Mouse (Mus musculus) heart, embryonic 12.5 days (tissue): ENCODE measurements around the gene Fam207a. TPM values are rescaled to one million over a fixed set of nuclear protein-coding genes. Genes with fewer than 3 reads are reported as not detected.
A peak's percentile ranks its signal among the peaks of the same experiment; 100 is the strongest.

Source experiments
- ATAC-seq: fragments of 200-750 bp; cut with Nextera tagmentation; 2 replicates; pipeline ENCODE4 v1.8.0; 2017; ENCODE audit warnings: moderate TSS enrichment, moderate library complexity; ENCODE audit not compliant: insufficient number of reproducible peaks, low FRiP score
- H3K27ac ChIP-seq: fragments of 300-500 bp; sonication (generic); 2 replicates; pipeline ENCODE4 v1.5.1; 2016; ENCODE audit warnings: mild to moderate bottlenecking, moderate library complexity; ENCODE audit not compliant: poor library complexity, severe bottlenecking
- H3K27me3 ChIP-seq: fragments of 300-500 bp; sonication (generic); replicated peaks from 2 replicates; pipeline ENCODE4 v1.6.1; 2016; ENCODE audit warnings: mild to moderate bottlenecking, moderate library complexity
- H3K36me3 ChIP-seq: fragments of 300-500 bp; sonication (generic); 2 replicates; pipeline ENCODE4 v1.6.1; 2016; ENCODE audit warnings: mild to moderate bottlenecking, moderate library complexity
- H3K4me1 ChIP-seq: fragments of 300-500 bp; sonication (generic); replicated peaks from 2 replicates; pipeline ENCODE4 v1.6.1; 2016; ENCODE audit warnings: mild to moderate bottlenecking
- H3K4me2 ChIP-seq: fragments of 300-500 bp; sonication (generic); 2 replicates; pipeline ENCODE4 v1.6.1; 2016; ENCODE audit warnings: mild to moderate bottlenecking, moderate library complexity
- H3K4me3 ChIP-seq: fragments of 300-500 bp; sonication (generic); 2 replicates; pipeline ENCODE4 v1.5.1; 2016; ENCODE audit warnings: mild to moderate bottlenecking
- H3K9ac ChIP-seq: fragments of 300-500 bp; sonication (generic); 2 replicates; pipeline ENCODE4 v1.6.1; 2016; ENCODE audit warnings: mild to moderate bottlenecking, moderate library complexity
- H3K9me3 ChIP-seq: fragments of 300-500 bp; sonication (generic); replicated peaks from 2 replicates; pipeline ENCODE4 v1.6.1; 2016; ENCODE audit warnings: mild to moderate bottlenecking, moderate library complexity
- WGBS: fragments of 180-500 bp; shearing (Covaris S2); methylation state at CpG from one replicate; pipeline ENCODE4 v1.1.7; 2016; 5-methylcytosine and 5-hydroxymethylcytosine counted together
- polyA plus RNA-seq: library from polyadenylated mRNA; unstranded; fragments of >200 nt; fragmentation: Nextera tagmentation; extraction: Ambion mirVana; gene quantifications from 2 replicates; pipeline ENCODE4 v1.2.1, GENCODE M21; 2016

Fam207a gene
- polyA plus RNA-seq, 1 experiment from 2014 or later, result 31.0 TPM

- H3K36me3 ChIP-seq, result 0 out of 2 replicates have a peak, but pooled peaks cover 2% of the 10 kb centered on the region
- ATAC-seq, result no peak
- H3K9me3 ChIP-seq, result no peaks in the 10 kb centered on the region; the same call in 1 of the 2 replicates
- H3K4me2 ChIP-seq, result peak overlapping the region; percentile 60
- peak overlapping the region; percentile 86 for H3K27ac ChIP-seq
- H3K4me1 ChIP-seq, result peaks cover 55% of the 10 kb centered on the region
- no peaks in the 10 kb centered on the region for H3K27me3 ChIP-seq
- peak overlapping the region; percentile 22 for H3K4me3 ChIP-seq
- H3K9ac ChIP-seq, result peak overlapping the region; percentile 33; the same call in 1 of the 2 replicates
Measured at GRCm38 (mm10) chr10:77450159-77450464, 65.5 kb downstream of the Fam207a start.

- peak overlapping the region; percentile 60 for H3K4me2 ChIP-seq
- peak; percentile 66; the same call in 1 of the 2 replicates for ATAC-seq
- 0 out of 2 replicates have a peak, but pooled peaks cover 2% of the 10 kb centered on the region for H3K36me3 ChIP-seq
- H3K9me3 ChIP-seq, result no peaks in the 10 kb centered on the region; the same call in 1 of the 2 replicates
- H3K4me1 ChIP-seq, result peaks cover 50% of the 10 kb centered on the region
- H3K9ac ChIP-seq, result peak overlapping the region; percentile 33
- peak overlapping the region; percentile 22 for H3K4me3 ChIP-seq
- WGBS, result 14% methylated on average over 23 of the region's 23 CpGs
- H3K27me3 ChIP-seq, result no peaks in the 10 kb centered on the region
- H3K27ac ChIP-seq, result peak overlapping the region; percentile 86
Measured at GRCm38 (mm10) chr10:77449315-77450158, 66.0 kb downstream of the Fam207a start.

GRCm38 (mm10) chr10:77448698-77449247 is 66.8 kb downstream of the Fam207a start:
- Histone ChIP-seq H3K9me3 (no peaks in the 10 kb centered on the region; the same call in 1 of the 2 replicates), H3K27me3 (no peaks in the 10 kb centered on the region), H3K36me3 (0 out of 2 replicates have a peak, but pooled peaks cover 2% of the 10 kb centered on the region), H3K27ac (peak overlapping the region; percentile 86), H3K4me3 (peak overlapping the region; percentile 22), H3K4me2 (peak overlapping the region; percentile 60), H3K9ac (peak overlapping the region; percentile 33), H3K4me1 (peaks cover 45% of the 10 kb centered on the region)
- peak; percentile 55 for ATAC-seq
- 22% methylated on average over 6 of the region's 6 CpGs for WGBS

- Histone ChIP-seq H3K27ac (peak overlapping the region; percentile 86), H3K4me1 (peaks cover 45% of the 10 kb centered on the region), H3K36me3 (0 out of 2 replicates have a peak, but pooled peaks cover 2% of the 10 kb centered on the region), H3K9me3 (no peaks in the 10 kb centered on the region; the same call in 1 of the 2 replicates), H3K4me3 (no peak overlapping the region), H3K9ac (no peak overlapping the region), H3K4me2 (peak overlapping the region; percentile 60; the same call in 1 of the 2 replicates), H3K27me3 (no peaks in the 10 kb centered on the region)
- 68% methylated on average over 7 of the region's 7 CpGs for WGBS
- ATAC-seq, result no peak
Measured at GRCm38 (mm10) chr10:77448209-77448608, 67.4 kb downstream of the Fam207a start.

GRCm38 (mm10) chr10:77447755-77448154 is 67.8 kb downstream of the Fam207a start:
- H3K36me3 ChIP-seq, result 0 out of 2 replicates have a peak, but pooled peaks cover 1% of the 10 kb centered on the region
- no peak overlapping the region for H3K9ac ChIP-seq
- no peaks in the 10 kb centered on the region; the same call in 1 of the 2 replicates for H3K9me3 ChIP-seq
- no peak overlapping the region for H3K4me2 ChIP-seq
- ATAC-seq, result peak; percentile 51; the same call in 1 of the 2 replicates
- H3K4me3 ChIP-seq, result no peak overlapping the region
- H3K4me1 ChIP-seq, result peaks cover 45% of the 10 kb centered on the region
- H3K27ac ChIP-seq, result peak overlapping the region; percentile 86
- 7% methylated on average over 2 of the region's 2 CpGs for WGBS
- no peaks in the 10 kb centered on the region for H3K27me3 ChIP-seq

- 0 out of 2 replicates have a peak overlapping the region, but pooled peaks have one; percentile 41 for H3K27ac ChIP-seq
Measured at GRCm38 (mm10) chr10:77442250-77442649, 73.3 kb downstream of the Fam207a start.

GRCm38 (mm10) chr10:77441812-77442211 is 73.8 kb downstream of the Fam207a start:
- Histone ChIP-seq H3K9me3 (no peaks in the 10 kb centered on the region; the same call in 1 of the 2 replicates), H3K27ac (peak overlapping the region; percentile 41; the same call in 1 of the 2 replicates), H3K4me3 (no peak overlapping the region), H3K4me1 (peaks cover 23% of the 10 kb centered on the region), H3K4me2 (no peak overlapping the region), H3K27me3 (no peaks in the 10 kb centered on the region), H3K36me3 (no peaks in the 10 kb centered on the region), H3K9ac (no peak overlapping the region)
- no peak for ATAC-seq
- WGBS, result 40% methylated on average over 3 of the region's 3 CpGs

More at GRCm38 (mm10) chr10:77442250-77442649, 73.3 kb downstream of the Fam207a start:
- WGBS, result 74% methylated on average over 4 of the region's 4 CpGs
- Histone ChIP-seq H3K36me3 (no peaks in the 10 kb centered on the region), H3K9ac (no peak overlapping the region), H3K27me3 (no peaks in the 10 kb centered on the region), H3K4me1 (peaks cover 27% of the 10 kb centered on the region), H3K4me2 (no peak overlapping the region), H3K4me3 (no peak overlapping the region), H3K9me3 (no peaks in the 10 kb centered on the region; the same call in 1 of the 2 replicates)
- ATAC-seq, result no peak

GRCm38 (mm10) chr10:77440841-77441755 is 74.5 kb downstream of the Fam207a start:
- H3K9me3 ChIP-seq, result no peaks in the 10 kb centered on the region; the same call in 1 of the 2 replicates
- ATAC-seq, result no peak
- H3K36me3 ChIP-seq, result no peaks in the 10 kb centered on the region
- no peak overlapping the region for H3K4me3 ChIP-seq
- H3K27me3 ChIP-seq, result no peaks in the 10 kb centered on the region
- H3K4me2 ChIP-seq, result peak overlapping the region; percentile 39
- H3K9ac ChIP-seq, result no peak overlapping the region
- WGBS, result 41% methylated on average over 19 of the region's 19 CpGs
- H3K27ac ChIP-seq, result peak overlapping the region; percentile 34; the same call in 1 of the 2 replicates
- peaks cover 23% of the 10 kb centered on the region for H3K4me1 ChIP-seq

- no peak for ATAC-seq
Measured at GRCm38 (mm10) chr10:77440286-77440685, 75.3 kb downstream of the Fam207a start.

GRCm38 (mm10) chr10:77439026-77439425 is 76.6 kb downstream of the Fam207a start:
- Histone ChIP-seq H3K27me3 (no peaks in the 10 kb centered on the region), H3K9ac (no peak overlapping the region), H3K4me1 (peaks cover 41% of the 10 kb centered on the region), H3K4me3 (no peak overlapping the region), H3K36me3 (no peaks in the 10 kb centered on the region), H3K9me3 (no peaks in the 10 kb centered on the region), H3K4me2 (no peak overlapping the region), H3K27ac (no peak overlapping the region)
- 77% methylated on average over 3 of the region's 3 CpGs for WGBS
- ATAC-seq, result no peak

More at GRCm38 (mm10) chr10:77440286-77440685, 75.3 kb downstream of the Fam207a start:
- no peak overlapping the region for H3K4me3 ChIP-seq
- WGBS, result 49% methylated on average over 6 of the region's 6 CpGs
- peak overlapping the region; percentile 39; the same call in 1 of the 2 replicates for H3K4me2 ChIP-seq
- H3K27ac ChIP-seq, result no peak overlapping the region
- no peaks in the 10 kb centered on the region for H3K27me3 ChIP-seq
- H3K9ac ChIP-seq, result no peak overlapping the region
- H3K36me3 ChIP-seq, result no peaks in the 10 kb centered on the region
- peaks cover 29% of the 10 kb centered on the region for H3K4me1 ChIP-seq
- H3K9me3 ChIP-seq, result no peaks in the 10 kb centered on the region; the same call in 1 of the 2 replicates
